8 mouse cellular contexts compared by ENCODE assay signal in the genomic region with DNA sequence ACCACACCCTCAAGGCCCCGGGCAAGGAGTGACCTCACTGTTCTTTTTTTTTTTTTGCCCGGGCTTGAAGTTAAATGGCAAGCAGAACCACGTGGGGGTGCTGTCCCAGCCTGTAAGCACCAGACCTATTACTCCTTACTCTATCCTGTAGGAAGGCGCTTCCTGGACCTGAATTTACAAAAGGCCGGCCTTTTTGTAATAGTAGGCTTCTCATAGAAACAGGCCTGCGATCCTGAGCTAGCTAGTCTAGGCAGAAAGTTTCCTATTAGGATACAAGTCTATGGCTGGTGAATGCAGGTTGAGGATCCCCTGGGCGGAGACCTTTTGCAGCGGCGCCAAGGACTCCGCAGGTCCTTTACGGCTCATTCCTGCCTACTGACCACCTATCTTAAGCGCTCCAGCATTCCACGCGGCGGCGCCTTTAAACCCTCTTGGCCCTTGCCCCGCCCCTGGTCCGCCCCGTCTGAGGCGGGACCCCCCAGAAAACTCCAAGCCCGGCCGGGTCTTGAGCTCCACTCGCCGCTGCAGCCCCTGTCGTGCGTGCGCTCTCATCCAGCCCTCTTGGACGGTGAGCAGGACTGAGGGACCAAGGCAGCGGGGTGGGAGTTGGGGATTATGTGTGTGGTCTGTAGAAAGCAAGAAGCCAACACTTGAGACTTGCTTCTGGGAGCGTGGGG. TPM values are rescaled to one million over a fixed set of nuclear protein-coding genes. Genes with fewer than 3 reads are reported as not detected.
DNase-seq lines count a peak whose midpoint lies in the region; ATAC-seq lines count a peak whose summit lies in the region.

A gene (plus strand): TSS at position 283 of the 677 bp plus-strand sequence.

- peaks cover 26% of the 10 kb centered on the region for H3K4me1 ChIP-seq in forebrain, embryonic 16.5 days (replicated peaks; ENCODE audit: control insufficient read depth, insufficient read depth, low read length)
- H3K4me1 ChIP-seq in hindbrain, embryonic 11.5 days (replicated peaks; ENCODE audit: control insufficient read depth, insufficient read depth, low read length), result peaks cover 13% of the 10 kb centered on the region
- peaks cover 49% of the 10 kb centered on the region for H3K4me1 ChIP-seq in limb, embryonic 12.5 days (replicated peaks)
- H3K4me1 ChIP-seq in midbrain, embryonic 13.5 days (replicated peaks), result peaks cover 53% of the 10 kb centered on the region
- peaks cover 41% of the 10 kb centered on the region for H3K4me1 ChIP-seq in stomach, embryonic 15.5 days

- no peak within 1 kb of the TSS for H3K27ac ChIP-seq in forebrain, embryonic 16.5 days (ENCODE audit: low read length)
- no peak within 1 kb of the TSS for H3K27ac ChIP-seq in hindbrain, embryonic 11.5 days (ENCODE audit: low read depth, low read length)
- H3K27ac ChIP-seq in limb, embryonic 12.5 days, result peak within 1 kb of the TSS; percentile 35
- peak within 1 kb of the TSS; percentile 39; the same call in 1 of the 2 replicates for H3K27ac ChIP-seq in midbrain, embryonic 13.5 days
- peak within 1 kb of the TSS; percentile 95 for H3K27ac ChIP-seq in stomach, embryonic 15.5 days

- H3K9me3 ChIP-seq in forebrain, embryonic 16.5 days (ENCODE audit: control insufficient read depth, low read length), result no peaks in the 10 kb centered on the region
- no peaks in the 10 kb centered on the region for H3K9me3 ChIP-seq in hindbrain, embryonic 11.5 days (ENCODE audit: control insufficient read depth, low read length)
- H3K9me3 ChIP-seq in limb, embryonic 12.5 days, result no peaks in the 10 kb centered on the region
- no peaks in the 10 kb centered on the region for H3K9me3 ChIP-seq in midbrain, embryonic 13.5 days
- no peaks in the 10 kb centered on the region for H3K9me3 ChIP-seq in stomach, embryonic 15.5 days

- WGBS in forebrain, embryonic 16.5 days, result 4% methylated on average over 30 of the region's 30 CpGs
- 3% methylated on average over 30 of the region's 30 CpGs for WGBS in hindbrain, embryonic 11.5 days
- 2% methylated on average over 30 of the region's 30 CpGs for WGBS in limb, embryonic 12.5 days
- WGBS in midbrain, embryonic 13.5 days, result under 1% methylated on average over 30 of the region's 30 CpGs
- WGBS in stomach, embryonic 15.5 days, result 2% methylated on average over 30 of the region's 30 CpGs

- peak within 1 kb of the TSS; percentile 36 for H3K4me3 ChIP-seq in forebrain, embryonic 16.5 days (replicated peaks; ENCODE audit: low read length)
- peak within 1 kb of the TSS; percentile 24 for H3K4me3 ChIP-seq in hindbrain, embryonic 11.5 days (ENCODE audit: low read depth, low read length)
- H3K4me3 ChIP-seq in limb, embryonic 12.5 days (replicated peaks), result peak within 1 kb of the TSS; percentile 55
- H3K4me3 ChIP-seq in midbrain, embryonic 13.5 days (replicated peaks), result peak within 1 kb of the TSS; percentile 37
- peak within 1 kb of the TSS; percentile 55 for H3K4me3 ChIP-seq in stomach, embryonic 15.5 days (replicated peaks)

- ATAC-seq in forebrain, embryonic 16.5 days, result peak; percentile 47
- peak; percentile 46 for ATAC-seq in hindbrain, embryonic 11.5 days (ENCODE audit: low FRiP score)
- ATAC-seq in limb, embryonic 12.5 days (ENCODE audit: insufficient number of reproducible peaks, insufficient read depth, low FRiP score, low TSS enrichment, low read depth), result peak; percentile 30
- ATAC-seq in midbrain, embryonic 13.5 days, result peak; percentile 46
- ATAC-seq in stomach, embryonic 15.5 days (ENCODE audit: insufficient read depth, low FRiP score, low read depth), result peak; percentile 70

- peak; percentile 91 for DNase-seq in ES-CJ7 (ENCODE audit: low read depth, low spot score)
- DNase-seq in adrenal gland, postnatal 10 days, result peak; percentile 90
- peak; percentile 72 for DNase-seq in hindbrain, embryonic 11.5 days (ENCODE audit: low spot score)
- DNase-seq in frontal cortex, postnatal 25 days (ENCODE audit: low spot score in 2 of 2), result no peak

- H3K4me2 ChIP-seq in forebrain, embryonic 16.5 days (ENCODE audit: low read length), result peak within 1 kb of the TSS; percentile 48
- H3K4me2 ChIP-seq in hindbrain, embryonic 11.5 days (replicated peaks; ENCODE audit: low read depth, low read length), result peak within 1 kb of the TSS; percentile 64
- H3K4me2 ChIP-seq in limb, embryonic 12.5 days, result peak within 1 kb of the TSS; percentile 77
- H3K4me2 ChIP-seq in midbrain, embryonic 13.5 days (replicated peaks), result peak within 1 kb of the TSS; percentile 57
- peak within 1 kb of the TSS; percentile 69 for H3K4me2 ChIP-seq in stomach, embryonic 15.5 days

- H3K36me3 ChIP-seq in forebrain, embryonic 16.5 days (ENCODE audit: control insufficient read depth, insufficient read depth), result peaks cover 22% of the 10 kb centered on the region
- peaks cover 12% of the 10 kb centered on the region; the same call in 1 of the 2 replicates for H3K36me3 ChIP-seq in hindbrain, embryonic 11.5 days (ENCODE audit: control insufficient read depth, insufficient read depth, low read length)
- peaks cover 40% of the 10 kb centered on the region for H3K36me3 ChIP-seq in limb, embryonic 12.5 days
- H3K36me3 ChIP-seq in midbrain, embryonic 13.5 days, result peaks cover 37% of the 10 kb centered on the region
- H3K36me3 ChIP-seq in stomach, embryonic 15.5 days, result peaks cover 9% of the 10 kb centered on the region

- peak within 1 kb of the TSS; percentile 30 for H3K9ac ChIP-seq in forebrain, embryonic 16.5 days (replicated peaks; ENCODE audit: low read depth, low read length)
- peak within 1 kb of the TSS; percentile 50 for H3K9ac ChIP-seq in hindbrain, embryonic 11.5 days (ENCODE audit: low read depth, low read length)
- H3K9ac ChIP-seq in limb, embryonic 12.5 days (replicated peaks), result peak within 1 kb of the TSS; percentile 56
- H3K9ac ChIP-seq in midbrain, embryonic 13.5 days (replicated peaks), result peak within 1 kb of the TSS; percentile 49
- H3K9ac ChIP-seq in stomach, embryonic 15.5 days, result peak within 1 kb of the TSS; percentile 45

- peaks cover 15% of the 10 kb centered on the region for H3K27me3 ChIP-seq in forebrain, embryonic 16.5 days (replicated peaks; ENCODE audit: control insufficient read depth, insufficient read depth, low read length)
- H3K27me3 ChIP-seq in hindbrain, embryonic 11.5 days (ENCODE audit: control insufficient read depth, insufficient read depth, low read length), result peaks cover 18% of the 10 kb centered on the region
- peaks cover 16% of the 10 kb centered on the region for H3K27me3 ChIP-seq in limb, embryonic 12.5 days
- peaks cover 61% of the 10 kb centered on the region for H3K27me3 ChIP-seq in midbrain, embryonic 13.5 days
- no peaks in the 10 kb centered on the region for H3K27me3 ChIP-seq in stomach, embryonic 15.5 days (replicated peaks)

RNA-seq across cellular contexts. Expression of the gene that starts here (rescaled TPM):
- total RNA-seq in adrenal gland, postnatal 10 days (2021), result 100 to 1,000 TPM; 120 to 138 TPM
- 53.4 and 56.8 TPM in 2 replicates for polyA plus RNA-seq in forebrain, embryonic 16.5 days (2015; fragmentation: Nextera tagmentation; extraction: Ambion mirVana)
- 41.1 and 43.4 TPM in 2 replicates for polyA plus RNA-seq in hindbrain, embryonic 11.5 days (2014; fragmentation: Nextera tagmentation; extraction: Ambion mirVana)
- 66.4 and 74.9 TPM in 2 replicates for polyA plus RNA-seq in limb, embryonic 12.5 days (2016; fragmentation: Nextera tagmentation; extraction: Ambion mirVana)
- 44.0 and 49.9 TPM in 2 replicates for polyA plus RNA-seq in midbrain, embryonic 13.5 days (2015; fragmentation: Nextera tagmentation; extraction: Ambion mirVana)
- 341 and 366 TPM in 2 replicates for polyA plus RNA-seq in stomach, embryonic 15.5 days (2015; fragmentation: Nextera tagmentation; extraction: Ambion mirVana)

Comparison
In these comparisons a context has a peak if more than half of its experiments do, and no peak if none do; other contexts are left out.
1. DNase-seq: peak in ES-CJ7 (single experiment), adrenal gland, postnatal 10 days (single experiment) and hindbrain, embryonic 11.5 days (single experiment); none in frontal cortex, postnatal 25 days (0 of 2).
2. H3K27ac ChIP-seq: peak in limb, embryonic 12.5 days (single experiment), midbrain, embryonic 13.5 days (single experiment) and stomach, embryonic 15.5 days (single experiment); none in forebrain, embryonic 16.5 days (single experiment) and hindbrain, embryonic 11.5 days (single experiment).
3. Peak in every context shown above with its lines, with median percentiles within 50 percentile points of each other: ATAC-seq, H3K4me2 ChIP-seq, H3K4me3 ChIP-seq and H3K9ac ChIP-seq.